Mouse (Mus musculus): Measurements from ENCODE around the gene Pld1. TPM values are rescaled to one million over a fixed set of nuclear protein-coding genes. Genes with fewer than 3 reads are reported as not detected.

The Pld1 gene
- polyA plus RNA-seq, 1 experiment from 2014 or later, result 5.8 TPM

- Histone ChIP-seq H3K4me3 (ENCODE audit: low read depth, low read length) (no peak overlapping the region), H3K4me2 (replicated peaks; ENCODE audit: low read depth) (no peak overlapping the region), H3K9ac (ENCODE audit: low read length) (no peak overlapping the region), H3K4me1 (replicated peaks; ENCODE audit: control insufficient read depth, insufficient read depth) (no peaks in the 10 kb centered on the region), H3K27ac (replicated peaks) (no peak overlapping the region), H3K36me3 (ENCODE audit: control insufficient read depth, insufficient read depth, low read length) (no peaks in the 10 kb centered on the region), H3K9me3 (ENCODE audit: control insufficient read depth, low read length) (no peaks in the 10 kb centered on the region), H3K27me3 (ENCODE audit: control insufficient read depth, insufficient read depth, low read length) (no peaks in the 10 kb centered on the region)
- ATAC-seq (ENCODE audit: low FRiP score, low TSS enrichment) (no peak), DNase-seq (ENCODE audit: low spot score) (no peak)
- 77% methylated on average over 14 of the region's 14 CpGs for WGBS
- TF ChIP-seq CTCF (IDR thresholded peaks at IDR 0.05; ENCODE audit: low read depth) (no peak), EP300 (optimal IDR thresholded peaks at IDR 0.05) (no peak)
These were observed 19.6 kb upstream of the Pld1 start for GRCm38 (mm10) chr3:27918656-27919436.

DNA sequence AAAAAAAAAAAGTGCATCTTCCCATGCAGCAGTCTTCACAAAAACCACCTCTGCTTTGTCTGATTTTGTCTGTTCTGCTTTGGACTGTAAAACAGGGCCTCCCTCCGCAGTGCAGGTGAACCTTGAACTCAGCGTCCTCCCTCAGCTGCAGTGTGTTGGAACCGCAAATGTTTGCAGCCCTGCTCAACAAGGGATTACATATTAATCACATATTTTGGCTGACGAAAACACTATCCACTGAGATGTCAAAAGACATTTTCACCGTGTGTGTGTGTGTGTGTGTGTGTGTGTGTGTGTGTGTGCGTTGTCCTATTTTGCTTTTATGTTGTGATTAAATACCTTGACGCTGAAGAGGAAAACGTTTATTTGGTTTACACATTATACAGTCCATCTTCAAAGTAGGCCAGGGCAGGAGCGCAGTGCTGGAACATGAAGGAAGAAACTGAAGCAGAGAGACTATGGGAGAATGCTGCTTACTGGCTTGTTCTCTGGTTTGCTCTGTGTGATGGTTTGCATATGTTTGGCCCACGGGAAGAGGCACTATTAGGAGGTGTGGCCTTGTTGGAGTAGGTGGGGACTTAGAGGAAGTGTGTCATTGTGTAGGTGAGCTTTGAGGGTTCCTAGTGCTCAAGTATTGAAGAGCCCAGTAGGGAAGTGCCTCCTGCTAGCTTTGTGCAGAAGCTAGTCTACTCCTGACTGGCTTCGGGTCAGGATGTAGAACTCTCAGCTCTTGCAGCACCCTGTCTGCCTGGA is 17.1 kb upstream of the Pld1 start:
- no peak overlapping the region for H3K4me3 ChIP-seq (ENCODE audit: low read depth, low read length)
- TF ChIP-seq EP300 (optimal IDR thresholded peaks at IDR 0.05) (no peak), CTCF (IDR thresholded peaks at IDR 0.05; ENCODE audit: low read depth) (no peak)
- no peaks in the 10 kb centered on the region for H3K36me3 ChIP-seq (ENCODE audit: control insufficient read depth, insufficient read depth, low read length)
- WGBS, result 78% methylated on average over 11 of the region's 11 CpGs
- DNase-seq (ENCODE audit: low spot score) (no peak), ATAC-seq (ENCODE audit: low FRiP score, low TSS enrichment) (no peak)
- H3K4me2 ChIP-seq (replicated peaks; ENCODE audit: low read depth), result no peak overlapping the region
- H3K27ac ChIP-seq (replicated peaks), result no peak overlapping the region
- no peaks in the 10 kb centered on the region for H3K27me3 ChIP-seq (ENCODE audit: control insufficient read depth, insufficient read depth, low read length)
- H3K9me3 ChIP-seq (ENCODE audit: control insufficient read depth, low read length), result no peaks in the 10 kb centered on the region
- no peaks in the 10 kb centered on the region for H3K4me1 ChIP-seq (replicated peaks; ENCODE audit: control insufficient read depth, insufficient read depth)
- no peak overlapping the region for H3K9ac ChIP-seq (ENCODE audit: low read length)

DNA sequence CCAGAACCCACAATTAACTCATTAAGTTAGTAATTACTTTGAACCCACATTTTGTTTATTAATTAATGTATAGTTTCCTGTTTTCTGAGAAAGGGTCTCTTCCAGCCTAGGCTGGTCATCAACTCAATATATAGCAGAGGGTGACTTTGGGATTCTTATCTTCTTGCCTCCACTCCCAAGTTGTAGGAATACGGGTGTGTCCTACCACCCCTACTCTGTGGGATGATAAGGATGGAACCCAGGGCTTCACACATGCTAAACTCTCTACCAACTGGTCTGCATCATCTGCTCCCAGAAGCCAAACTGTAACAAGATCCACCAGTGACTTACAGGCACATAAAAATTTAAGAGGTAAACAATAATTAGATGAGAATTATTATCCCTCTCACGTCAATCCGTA is 14.5 kb upstream of the Pld1 start:
- no peak for ATAC-seq (ENCODE audit: low FRiP score, low TSS enrichment)
- H3K27ac ChIP-seq (replicated peaks), result no peak overlapping the region
- H3K9ac ChIP-seq (ENCODE audit: low read length), result no peak overlapping the region
- no peaks in the 10 kb centered on the region for H3K9me3 ChIP-seq (ENCODE audit: control insufficient read depth, low read length)
- H3K4me1 ChIP-seq (replicated peaks; ENCODE audit: control insufficient read depth, insufficient read depth), result no peaks in the 10 kb centered on the region
- TF ChIP-seq CTCF (IDR thresholded peaks at IDR 0.05; ENCODE audit: low read depth), result no peak
- no peak for TF ChIP-seq EP300 (optimal IDR thresholded peaks at IDR 0.05)
- no peak overlapping the region for H3K4me3 ChIP-seq (ENCODE audit: low read depth, low read length)
- no peak for DNase-seq (ENCODE audit: low spot score)
- H3K36me3 ChIP-seq (ENCODE audit: control insufficient read depth, insufficient read depth, low read length), result no peaks in the 10 kb centered on the region
- 65% methylated on average over 3 of the region's 3 CpGs for WGBS
- H3K4me2 ChIP-seq (replicated peaks; ENCODE audit: low read depth), result no peak overlapping the region
- no peaks in the 10 kb centered on the region for H3K27me3 ChIP-seq (ENCODE audit: control insufficient read depth, insufficient read depth, low read length)

GRCm38 (mm10) chr3:27929219-27929618 is 9.3 kb upstream of the Pld1 start:
- 80% methylated on average over 4 of the region's 4 CpGs for WGBS
- no peak for ATAC-seq (ENCODE audit: low FRiP score, low TSS enrichment)

GRCm38 (mm10) chr3:27932391-27932790 is 6.1 kb upstream of the Pld1 start:
- WGBS, result 75% methylated on average over 5 of the region's 5 CpGs
- Histone ChIP-seq H3K4me1 (replicated peaks; ENCODE audit: control insufficient read depth, insufficient read depth) (no peaks in the 10 kb centered on the region), H3K9me3 (ENCODE audit: control insufficient read depth, low read length) (no peaks in the 10 kb centered on the region), H3K27ac (replicated peaks) (no peak overlapping the region), H3K27me3 (ENCODE audit: control insufficient read depth, insufficient read depth, low read length) (no peaks in the 10 kb centered on the region), H3K36me3 (ENCODE audit: control insufficient read depth, insufficient read depth, low read length) (no peaks in the 10 kb centered on the region), H3K9ac (ENCODE audit: low read length) (no peak overlapping the region), H3K4me2 (replicated peaks; ENCODE audit: low read depth) (no peak overlapping the region), H3K4me3 (ENCODE audit: low read depth, low read length) (no peak overlapping the region)
- TF ChIP-seq CTCF (IDR thresholded peaks at IDR 0.05; ENCODE audit: low read depth), result no peak
- DNase-seq (ENCODE audit: low spot score) (no peak), ATAC-seq (ENCODE audit: low FRiP score, low TSS enrichment) (no peak)

More at GRCm38 (mm10) chr3:27929219-27929618, 9.3 kb upstream of the Pld1 start:
- Histone ChIP-seq H3K4me3 (ENCODE audit: low read depth, low read length) (no peak overlapping the region), H3K4me1 (replicated peaks; ENCODE audit: control insufficient read depth, insufficient read depth) (no peaks in the 10 kb centered on the region), H3K9me3 (ENCODE audit: control insufficient read depth, low read length) (no peaks in the 10 kb centered on the region), H3K27me3 (ENCODE audit: control insufficient read depth, insufficient read depth, low read length) (no peaks in the 10 kb centered on the region), H3K27ac (replicated peaks) (no peak overlapping the region), H3K36me3 (ENCODE audit: control insufficient read depth, insufficient read depth, low read length) (no peaks in the 10 kb centered on the region), H3K9ac (ENCODE audit: low read length) (no peak overlapping the region), H3K4me2 (replicated peaks; ENCODE audit: low read depth) (no peak overlapping the region)
- no peak for DNase-seq (ENCODE audit: low spot score)
- TF ChIP-seq EP300 (optimal IDR thresholded peaks at IDR 0.05), result no peak
- TF ChIP-seq CTCF (IDR thresholded peaks at IDR 0.05; ENCODE audit: low read depth), result no peak

GRCm38 (mm10) chr3:27935644-27936043 is 2.9 kb upstream of the Pld1 start:
- ATAC-seq (ENCODE audit: low FRiP score, low TSS enrichment), result no peak
- no peak for DNase-seq (ENCODE audit: low spot score)
- Histone ChIP-seq H3K27me3 (ENCODE audit: control insufficient read depth, insufficient read depth, low read length) (no peaks in the 10 kb centered on the region), H3K9me3 (ENCODE audit: control insufficient read depth, low read length) (no peaks in the 10 kb centered on the region), H3K36me3 (ENCODE audit: control insufficient read depth, insufficient read depth, low read length) (no peaks in the 10 kb centered on the region), H3K4me1 (replicated peaks; ENCODE audit: control insufficient read depth, insufficient read depth) (no peaks in the 10 kb centered on the region), H3K27ac (replicated peaks) (no peak overlapping the region), H3K9ac (ENCODE audit: low read length) (no peak overlapping the region), H3K4me3 (ENCODE audit: low read depth, low read length) (no peak overlapping the region), H3K4me2 (replicated peaks; ENCODE audit: low read depth) (no peak overlapping the region)
- 73% methylated on average over 3 of the region's 3 CpGs for WGBS
- no peak for TF ChIP-seq EP300 (optimal IDR thresholded peaks at IDR 0.05)
- TF ChIP-seq CTCF (IDR thresholded peaks at IDR 0.05; ENCODE audit: low read depth), result no peak
